Mouse (Mus musculus) olfactory bulb, adult 2 months (tissue): ENCODE data around the gene Foxn2.

Experiments
- CTCF ChIP-seq: fragments of 200-500 bp; IDR thresholded peaks from 2 replicates; pipeline ENCODE4 v1.5.1; 2012; ENCODE audit warnings: low read depth, mild to moderate bottlenecking, low read length, moderate library complexity; ENCODE audit not compliant: insufficient read depth
- POLR2A ChIP-seq: fragments of 200-500 bp; IDR thresholded peaks from 2 replicates; pipeline ENCODE4 v1.6.1; 2012; ENCODE audit warnings: mild to moderate bottlenecking, low read depth, low read length, moderate library complexity; ENCODE audit not compliant: insufficient read depth

DNA sequence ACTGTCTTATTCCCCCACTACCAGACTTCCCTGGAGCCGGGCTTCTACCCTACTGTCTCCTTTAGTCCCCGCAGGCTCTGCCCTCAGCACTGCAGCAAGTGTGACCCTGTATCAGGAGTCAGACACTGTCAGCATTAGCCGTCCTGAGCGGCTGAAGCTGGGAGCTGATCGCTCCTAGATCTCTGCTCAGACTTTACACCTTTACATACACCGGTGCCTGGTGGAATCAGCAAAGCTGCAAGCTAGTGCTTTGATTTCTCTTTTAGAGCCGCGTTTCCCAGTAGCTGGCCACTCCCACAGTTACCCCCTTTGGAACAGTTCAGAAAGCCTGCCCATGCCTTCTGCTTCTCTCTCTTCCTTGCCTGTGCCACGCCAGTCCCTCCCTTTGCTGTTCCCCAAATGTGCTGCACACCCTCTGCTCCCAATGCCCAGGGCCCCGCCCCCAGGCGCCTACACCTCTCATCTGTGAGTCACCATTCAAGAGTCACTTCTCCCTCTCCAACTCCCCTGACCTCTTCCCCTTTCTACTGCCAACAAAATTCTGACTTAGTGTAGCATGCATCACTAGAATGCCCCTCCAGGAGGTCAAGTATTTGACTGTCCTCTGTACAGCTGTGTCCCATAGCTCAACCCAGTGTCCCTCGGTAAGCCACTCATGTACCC, 68.5 kb downstream of the Foxn2 start:
- no peak for TF ChIP-seq POLR2A
- no peak for TF ChIP-seq CTCF
